Mouse (Mus musculus) Muller cell, postnatal 12 days (primary cell): ENCODE data around the gene Cdh20.

Source experiments
- DNase-seq: peaks from one replicate; pipeline ENCODE4 v3.0.0-alpha.2; 2015; ENCODE audit errors: inconsistent ontology term

Gene Cdh20

GRCm38 (mm10) chr1:104768371-104769249 lies at the start of gene Cdh20:
Cdh20 (plus strand) TSS chr1:104768529.
- DNase-seq = peak; percentile 56

GRCm38 (mm10) chr1:104746816-104747215 lies 21.5 kb upstream of the Cdh20 start:
- DNase-seq = peak; percentile 70

GRCm38 (mm10) chr1:104747438-104747837 lies 20.9 kb upstream of the Cdh20 start:
- no peak for DNase-seq

- DNase-seq = peak; percentile 14
Observed at GRCm38 (mm10) chr1:104754483-104754882, 13.8 kb upstream of the Cdh20 start.

- DNase-seq = no peak
Observed at GRCm38 (mm10) chr1:104755896-104756295, 12.4 kb upstream of the Cdh20 start.

GRCm38 (mm10) chr1:104769250-104769607 lies 900 bp downstream of the Cdh20 start:
- DNase-seq = peak; percentile 81

GRCm38 (mm10) chr1:104771937-104772336 lies 3.6 kb downstream of the Cdh20 start:
- no peak for DNase-seq

GRCm38 (mm10) chr1:104773207-104773606 lies 4.9 kb downstream of the Cdh20 start:
- DNase-seq = no peak

- no peak for DNase-seq
Observed at GRCm38 (mm10) chr1:104793488-104793887, 25.2 kb downstream of the Cdh20 start.

- DNase-seq = no peak
Observed at GRCm38 (mm10) chr1:104796146-104796545, 27.8 kb downstream of the Cdh20 start.

- DNase-seq = no peak
Observed at GRCm38 (mm10) chr1:104797139-104797538, 28.8 kb downstream of the Cdh20 start.

- DNase-seq = no peak
Observed at GRCm38 (mm10) chr1:104804746-104805145, 36.4 kb downstream of the Cdh20 start.

GRCm38 (mm10) chr1:104807214-104807613 lies 38.9 kb downstream of the Cdh20 start:
- peak; percentile 55 for DNase-seq

- DNase-seq = no peak
Observed at GRCm38 (mm10) chr1:104817510-104817909, 49.2 kb downstream of the Cdh20 start.

- DNase-seq = no peak
Observed at GRCm38 (mm10) chr1:104828106-104828505, 59.8 kb downstream of the Cdh20 start.

GRCm38 (mm10) chr1:104838206-104838915 lies 70.0 kb downstream of the Cdh20 start:
- peak; percentile 80 for DNase-seq

GRCm38 (mm10) chr1:104839051-104839450 lies 70.7 kb downstream of the Cdh20 start:
- peak; percentile 79 for DNase-seq

GRCm38 (mm10) chr1:104848256-104848919 lies 80.1 kb downstream of the Cdh20 start:
- DNase-seq = no peak

GRCm38 (mm10) chr1:104848920-104849272 lies 80.6 kb downstream of the Cdh20 start:
- DNase-seq = peak; percentile 40

GRCm38 (mm10) chr1:104877384-104877783 lies 109.1 kb downstream of the Cdh20 start:
- no peak for DNase-seq

GRCm38 (mm10) chr1:104901815-104902214 lies 133.5 kb downstream of the Cdh20 start:
- no peak for DNase-seq

GRCm38 (mm10) chr1:104903409-104903808 lies 135.1 kb downstream of the Cdh20 start:
- DNase-seq = peak; percentile 68
